Mouse (Mus musculus) midbrain, embryonic 11.5 days (tissue): ENCODE results near the gene Mrpl39. TPM values are rescaled to one million over a fixed set of nuclear protein-coding genes. Genes with fewer than 3 reads are reported as not detected.

Experiments used
- ATAC-seq: fragments of 200-750 bp; cut with Nextera tagmentation; 2 replicates; pipeline ENCODE4 v1.8.0; 2017; ENCODE audit warnings: moderate TSS enrichment, moderate library complexity; ENCODE audit not compliant: low FRiP score
- DNase-seq: peaks from one replicate; pipeline ENCODE4 v3.0.0; 2015; ENCODE audit warnings: low spot score; ENCODE audit errors: missing footprints
- H3K27ac ChIP-seq: fragments of 300-500 bp; sonication (generic); 2 replicates; pipeline ENCODE4 v1.5.1; 2014; ENCODE audit warnings: low read depth, low read length
- H3K27me3 ChIP-seq: fragments of 300-500 bp; sonication (generic); 2 replicates; pipeline ENCODE4 v1.6.1; 2014; ENCODE audit warnings: mild to moderate bottlenecking, low read length, moderate library complexity, mixed read lengths; ENCODE audit not compliant: control insufficient read depth, insufficient read depth
- H3K36me3 ChIP-seq: fragments of 300-500 bp; sonication (generic); 2 replicates; pipeline ENCODE4 v1.6.1; 2014; ENCODE audit warnings: mild to moderate bottlenecking, low read length, moderate library complexity, mixed read lengths; ENCODE audit not compliant: control insufficient read depth, insufficient read depth
- H3K4me1 ChIP-seq: fragments of 300-500 bp; sonication (generic); 2 replicates; pipeline ENCODE4 v1.6.1; 2014; ENCODE audit warnings: low read length; ENCODE audit not compliant: control insufficient read depth, insufficient read depth
- H3K4me2 ChIP-seq: fragments of 300-500 bp; sonication (generic); 2 replicates; pipeline ENCODE4 v1.6.1; 2014; ENCODE audit warnings: mild to moderate bottlenecking, moderate library complexity
- H3K4me3 ChIP-seq: fragments of 300-500 bp; sonication (generic); 2 replicates; pipeline ENCODE4 v1.5.1; 2014; ENCODE audit warnings: low read depth, low read length
- H3K9ac ChIP-seq: fragments of 300-500 bp; sonication (generic); 2 replicates; pipeline ENCODE4 v1.6.1; 2014; ENCODE audit warnings: low read length
- H3K9me3 ChIP-seq: fragments of 300-500 bp; sonication (generic); 2 replicates; pipeline ENCODE4 v1.6.1; 2016; ENCODE audit warnings: low read length; ENCODE audit not compliant: control insufficient read depth
- WGBS: fragments of 180-500 bp; shearing (Covaris S2); extraction: QIAGEN DNeasy Blood & Tissue Kit; methylation state at CpG from one replicate; pipeline ENCODE4 v1.1.7; 2014; 5-methylcytosine and 5-hydroxymethylcytosine counted together
- polyA plus RNA-seq: library from polyadenylated mRNA; unstranded; fragments of >200 nt; fragmentation: Nextera tagmentation; extraction: Ambion mirVana; gene quantifications from 2 replicates; pipeline ENCODE4 v1.2.1, GENCODE M21; 2014

The Mrpl39 gene
- polyA plus RNA-seq, result 60.2 and 60.4 TPM in 2 replicates

DNA sequence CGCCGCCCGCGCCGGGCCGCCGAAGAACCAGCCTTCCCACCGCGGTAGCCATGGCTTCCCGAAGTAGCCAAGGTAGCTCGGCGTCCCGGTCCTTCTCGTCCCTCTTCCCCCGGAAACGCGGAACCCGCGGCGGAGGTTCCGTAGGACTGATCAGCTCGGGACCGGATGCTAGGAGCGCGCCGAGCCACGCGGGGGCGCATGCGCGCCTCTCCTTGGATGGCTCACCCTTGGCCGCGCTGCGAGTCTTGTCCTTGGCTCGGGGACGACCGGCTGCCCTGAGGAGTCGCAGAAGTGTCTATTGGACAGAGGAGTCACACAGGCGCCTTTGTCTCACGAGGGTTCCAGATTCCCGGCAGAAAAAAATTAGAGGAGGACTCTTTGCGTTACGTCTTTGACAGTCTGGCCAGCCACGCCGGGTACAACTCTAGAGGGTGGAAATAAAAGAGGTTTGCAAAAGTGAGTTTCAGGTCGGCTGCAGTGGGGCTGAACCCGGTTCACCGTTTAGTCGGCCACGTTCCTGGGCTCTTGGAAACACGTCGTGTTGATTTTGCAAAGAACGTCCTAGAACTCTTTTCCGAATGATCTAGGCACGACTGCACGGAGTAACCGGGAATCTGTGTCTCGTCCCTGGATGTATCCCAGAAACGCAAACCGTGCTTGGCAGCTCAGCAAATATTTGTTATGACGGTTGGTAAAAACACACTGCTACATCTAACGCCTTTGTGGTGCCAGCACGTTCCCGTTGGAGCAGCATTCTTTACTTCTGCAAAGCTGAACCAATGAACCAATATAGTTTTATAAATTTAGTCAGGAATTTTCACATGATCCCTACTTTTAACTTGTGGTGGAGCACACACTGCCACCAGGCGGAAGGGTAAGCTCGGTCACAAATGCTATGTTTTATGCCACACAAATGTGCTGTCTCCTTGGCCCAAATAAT lies at the start of gene Mrpl39:
Mrpl39 (minus strand) TSS at position 577 of the 940 bp plus-strand sequence.
- peak within 1 kb of the TSS; percentile 88 for H3K9ac ChIP-seq
- H3K4me3 ChIP-seq, result peak within 1 kb of the TSS; percentile 82
- peaks cover 3% of the 10 kb centered on the region; the same call in 1 of the 2 replicates for H3K36me3 ChIP-seq
- 2% methylated on average over 66 of the region's 66 CpGs for WGBS
- peak within 1 kb of the TSS; percentile 48 for H3K4me2 ChIP-seq
- ATAC-seq, result peak; percentile 100
- no peaks in the 10 kb centered on the region for H3K27me3 ChIP-seq
- H3K4me1 ChIP-seq, result peaks cover 5% of the 10 kb centered on the region
- no peaks in the 10 kb centered on the region for H3K9me3 ChIP-seq
- H3K27ac ChIP-seq, result no peak within 1 kb of the TSS
- peak; percentile 100 for DNase-seq

DNA sequence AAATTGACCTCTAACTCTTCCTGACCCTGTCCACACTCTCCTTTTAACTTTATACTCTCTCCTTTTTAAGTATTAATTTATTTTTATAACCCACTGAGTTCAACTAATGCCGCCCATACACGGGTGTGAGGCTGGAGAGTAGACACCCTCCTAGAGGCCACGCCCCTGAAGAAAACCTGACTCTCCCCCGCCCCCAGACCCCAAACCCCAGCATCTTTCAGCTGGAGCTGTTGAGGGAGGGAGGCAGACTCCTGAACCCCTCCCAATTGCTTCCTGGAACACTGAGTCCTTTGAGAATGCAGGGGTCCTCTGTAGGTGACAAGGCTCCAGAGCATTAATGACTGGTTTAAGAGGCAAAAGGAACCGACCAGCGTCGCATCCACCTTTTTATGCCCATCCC lies 49.4 kb upstream of the Mrpl39 start:
- H3K4me1 ChIP-seq, result peaks cover 6% of the 10 kb centered on the region
- 9% methylated on average over 7 of the region's 7 CpGs for WGBS
- ATAC-seq, result peak; percentile 75; the same call in 1 of the 2 replicates
- DNase-seq, result no peak
- H3K27me3 ChIP-seq, result no peaks in the 10 kb centered on the region
- H3K4me3 ChIP-seq, result no peak overlapping the region
- H3K9ac ChIP-seq, result no peak overlapping the region
- H3K27ac ChIP-seq, result no peak overlapping the region
- no peaks in the 10 kb centered on the region for H3K9me3 ChIP-seq
- no peaks in the 10 kb centered on the region for H3K36me3 ChIP-seq
- 0 out of 2 replicates have a peak overlapping the region, but pooled peaks have one; percentile 6 for H3K4me2 ChIP-seq

DNA sequence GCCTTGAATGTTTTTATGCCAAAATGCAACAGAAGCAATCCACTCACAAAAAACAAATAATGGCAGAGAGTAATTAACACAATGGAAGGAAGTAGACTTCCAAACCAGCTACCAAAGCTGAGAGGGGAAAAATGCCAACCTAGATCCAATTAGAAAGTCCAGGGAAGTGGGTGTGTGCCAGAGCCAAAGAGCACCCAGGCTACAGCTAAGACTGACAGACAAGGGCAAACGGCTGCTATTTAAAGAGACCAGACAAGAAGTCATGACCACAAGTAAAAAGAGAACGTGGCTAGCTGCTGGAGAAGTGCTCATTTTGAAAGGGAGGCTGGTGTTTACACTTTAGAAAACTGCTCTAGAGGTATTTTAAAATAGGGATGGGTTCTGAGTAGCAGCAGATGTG lies 47.7 kb upstream of the Mrpl39 start:
- DNase-seq (peak; percentile 69), ATAC-seq (no peak)
- Histone ChIP-seq H3K4me1 (peaks cover 6% of the 10 kb centered on the region), H3K4me3 (no peak overlapping the region), H3K36me3 (peaks cover 3% of the 10 kb centered on the region), H3K4me2 (no peak overlapping the region), H3K27ac (no peak overlapping the region), H3K9ac (no peak overlapping the region), H3K9me3 (no peaks in the 10 kb centered on the region), H3K27me3 (no peaks in the 10 kb centered on the region)
- 60% methylated on average over 2 of the region's 2 CpGs for WGBS

DNA sequence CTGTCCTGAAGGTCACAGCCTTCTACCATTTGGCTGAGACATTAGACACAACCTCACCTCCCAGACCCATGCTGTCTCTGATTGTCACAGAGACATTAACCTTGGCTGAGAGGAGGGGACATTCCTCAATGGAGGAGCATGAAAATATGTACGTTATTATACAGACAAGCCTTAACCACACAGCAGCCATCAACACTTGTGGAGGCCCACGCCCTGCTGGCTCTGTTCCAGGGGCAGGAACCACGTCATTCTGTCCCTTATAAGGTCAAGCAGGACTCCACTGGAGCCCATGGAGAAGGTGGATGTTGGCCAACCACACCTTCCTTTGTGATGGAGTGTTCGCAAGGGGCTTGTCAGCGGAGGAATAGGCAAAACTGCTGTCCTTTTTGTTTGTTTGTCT lies 44.2 kb upstream of the Mrpl39 start:
- ATAC-seq (no peak), DNase-seq (peak; percentile 65)
- H3K9ac ChIP-seq, result no peak overlapping the region
- H3K4me1 ChIP-seq, result peaks cover 5% of the 10 kb centered on the region; the same call in 1 of the 2 replicates
- H3K27ac ChIP-seq, result no peak overlapping the region
- H3K36me3 ChIP-seq, result peaks cover 5% of the 10 kb centered on the region
- 87% methylated on average over 5 of the region's 5 CpGs for WGBS
- H3K9me3 ChIP-seq, result no peaks in the 10 kb centered on the region
- H3K4me2 ChIP-seq, result no peak overlapping the region
- H3K4me3 ChIP-seq, result no peak overlapping the region
- no peaks in the 10 kb centered on the region for H3K27me3 ChIP-seq

DNA sequence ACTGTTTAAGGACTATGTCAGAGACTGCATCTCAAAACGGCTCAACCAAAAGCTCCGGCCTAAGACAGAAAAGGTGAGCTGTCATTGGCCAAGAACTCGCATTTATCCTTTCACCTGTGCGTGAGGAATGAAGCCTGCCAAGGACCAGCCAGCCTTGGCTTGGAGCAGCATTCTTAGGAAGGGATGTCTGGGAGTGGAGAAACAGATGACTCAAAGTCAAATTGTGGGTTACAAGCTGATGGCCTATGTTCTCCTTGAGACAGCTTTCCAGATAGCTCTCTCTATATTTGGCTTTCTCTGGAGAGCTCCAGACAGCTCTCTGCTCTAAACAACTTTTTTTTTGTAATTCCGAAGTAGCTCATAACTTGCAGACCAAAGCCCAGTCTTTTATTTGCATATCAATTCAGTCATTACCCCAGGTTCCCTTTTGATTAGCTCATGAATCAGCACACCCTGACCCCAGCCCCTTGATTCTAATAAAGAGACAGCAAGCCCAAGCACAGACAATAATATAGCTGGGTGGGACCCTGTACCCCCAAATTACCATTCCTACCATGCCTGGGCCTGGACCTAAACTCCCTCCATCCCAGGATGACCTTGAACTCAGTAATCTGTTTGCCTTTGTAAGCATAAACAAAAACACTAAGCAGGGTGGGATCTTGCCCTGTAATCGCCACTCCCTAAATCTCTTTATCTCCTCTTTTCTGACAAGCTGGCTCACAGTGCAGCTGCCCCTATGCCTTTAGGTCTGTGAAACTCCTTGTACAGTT lies 43.5 kb upstream of the Mrpl39 start:
- DNase-seq (peak; percentile 76), ATAC-seq (no peak)
- H3K4me1 ChIP-seq, result peaks cover 5% of the 10 kb centered on the region; the same call in 1 of the 2 replicates
- peaks cover 5% of the 10 kb centered on the region for H3K36me3 ChIP-seq
- H3K27me3 ChIP-seq, result no peaks in the 10 kb centered on the region
- H3K9ac ChIP-seq, result no peak overlapping the region
- no peak overlapping the region for H3K27ac ChIP-seq
- no peaks in the 10 kb centered on the region for H3K9me3 ChIP-seq
- H3K4me3 ChIP-seq, result no peak overlapping the region
- no peak overlapping the region for H3K4me2 ChIP-seq
- WGBS, result 86% methylated on average over 6 of the region's 6 CpGs

DNA sequence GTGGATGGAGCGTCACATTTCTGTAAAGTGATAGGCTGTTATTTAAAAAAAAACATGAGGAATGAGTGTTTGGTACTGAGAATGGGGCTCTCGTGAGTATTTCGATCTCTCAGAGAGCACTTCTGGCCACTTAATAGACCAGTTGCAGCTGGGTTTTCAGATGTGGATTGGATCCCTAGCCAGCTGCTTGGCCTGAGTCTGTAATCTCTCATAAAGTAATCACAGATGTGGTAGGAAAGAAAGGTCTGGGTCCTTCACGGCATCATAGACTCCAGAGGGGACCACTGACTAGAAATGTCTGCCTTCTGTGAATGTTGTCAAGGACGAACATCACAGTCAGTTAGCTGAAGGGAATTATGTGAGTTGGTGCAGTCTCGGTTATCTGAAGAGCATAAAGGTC lies 42.9 kb upstream of the Mrpl39 start:
- ATAC-seq (no peak), DNase-seq (peak; percentile 61)
- H3K9me3 ChIP-seq, result no peaks in the 10 kb centered on the region
- H3K9ac ChIP-seq, result no peak overlapping the region
- H3K27ac ChIP-seq, result no peak overlapping the region
- 92% methylated on average over 6 of the region's 6 CpGs for WGBS
- H3K27me3 ChIP-seq, result no peaks in the 10 kb centered on the region
- H3K4me2 ChIP-seq, result no peak overlapping the region
- H3K4me3 ChIP-seq, result no peak overlapping the region
- peaks cover 5% of the 10 kb centered on the region; the same call in 1 of the 2 replicates for H3K4me1 ChIP-seq
- H3K36me3 ChIP-seq, result peaks cover 5% of the 10 kb centered on the region

DNA sequence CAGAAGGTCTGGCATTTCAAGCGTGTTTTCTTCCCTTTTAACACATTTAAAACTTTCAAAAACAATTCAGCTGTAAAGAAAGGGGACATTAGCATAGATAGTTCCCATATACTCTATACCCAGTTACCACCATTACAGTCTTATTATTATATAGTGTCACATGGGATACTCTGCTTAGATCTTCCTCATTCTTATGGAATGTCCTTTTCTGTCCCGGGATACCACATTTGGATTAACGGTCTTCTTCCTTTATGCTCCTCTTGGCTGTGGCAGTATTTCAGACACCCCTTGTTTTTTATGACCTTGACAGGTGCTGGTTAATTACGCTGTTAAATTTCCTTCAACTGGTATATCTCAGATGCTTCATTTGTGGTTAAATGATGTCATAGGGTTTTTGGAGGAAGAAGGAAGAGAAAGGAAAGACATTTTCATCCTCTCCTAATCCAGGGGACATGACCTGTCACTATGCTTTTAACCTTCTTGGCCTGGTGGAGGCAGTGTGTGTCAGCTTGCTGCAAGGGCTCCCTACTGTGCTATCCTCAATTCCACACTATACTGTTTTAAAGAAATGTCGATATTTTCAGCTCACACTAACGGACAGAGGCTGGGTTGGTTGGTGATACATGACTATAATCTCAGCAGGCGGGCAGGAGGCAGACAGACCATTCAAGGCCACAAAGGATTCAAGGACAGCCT lies 40.7 kb upstream of the Mrpl39 start:
- H3K9me3 ChIP-seq, result no peaks in the 10 kb centered on the region
- peak overlapping the region; percentile 54 for H3K4me2 ChIP-seq
- peaks cover 5% of the 10 kb centered on the region; the same call in 1 of the 2 replicates for H3K4me1 ChIP-seq
- ATAC-seq (no peak), DNase-seq (peak; percentile 82)
- H3K4me3 ChIP-seq, result peak overlapping the region; percentile 77
- peak overlapping the region; percentile 95; the same call in 1 of the 2 replicates for H3K9ac ChIP-seq
- WGBS, result 54% methylated on average over 7 of the region's 7 CpGs
- no peak overlapping the region for H3K27ac ChIP-seq
- H3K36me3 ChIP-seq, result peaks cover 5% of the 10 kb centered on the region
- no peaks in the 10 kb centered on the region for H3K27me3 ChIP-seq

DNA sequence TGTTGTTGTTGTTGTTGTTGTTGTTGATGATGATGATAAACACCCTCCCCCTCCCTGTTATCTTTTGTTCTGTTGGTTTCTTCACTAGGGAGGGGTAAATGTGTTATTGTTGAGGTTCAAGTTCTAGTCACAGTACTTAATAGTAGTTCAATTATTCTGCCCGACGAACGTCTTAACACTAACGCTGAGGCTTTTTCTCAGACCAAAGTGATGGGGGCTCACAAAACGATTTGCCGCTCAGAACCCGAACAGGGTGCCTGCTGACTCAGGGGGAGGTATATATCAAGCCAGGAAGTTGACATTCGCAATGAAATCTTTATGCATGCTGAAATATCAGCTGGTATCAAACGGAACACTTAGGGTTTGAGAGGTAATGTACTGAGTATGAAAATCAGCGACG lies 39.8 kb upstream of the Mrpl39 start:
- DNase-seq, result peak; percentile 87

More for the DNA sequence above, 39.8 kb upstream of the Mrpl39 start:
- no peak for ATAC-seq
- Histone ChIP-seq H3K4me1 (peaks cover 3% of the 10 kb centered on the region; the same call in 1 of the 2 replicates), H3K4me3 (peak overlapping the region; percentile 77), H3K27ac (peak overlapping the region; percentile 99; the same call in 1 of the 2 replicates), H3K4me2 (peak overlapping the region; percentile 54), H3K36me3 (peaks cover 5% of the 10 kb centered on the region), H3K9me3 (no peaks in the 10 kb centered on the region), H3K27me3 (no peaks in the 10 kb centered on the region), H3K9ac (peak overlapping the region; percentile 95)
- 24% methylated on average over 11 of the region's 11 CpGs for WGBS
